Mouse (Mus musculus) splenic B cell, adult 2 months (primary cell): ENCODE measurements around the gene Rfx1.

ENCODE experiments used
- DNase-seq: peaks from one replicate; pipeline ENCODE4 v3.0.0-alpha.2; 2011; ENCODE audit warnings: low read depth, low spot score
- H3K27me3 ChIP-seq: 2 replicates; pipeline ENCODE4 v1.6.1; 2012; ENCODE audit warnings: mild to moderate bottlenecking, low read length, moderate library complexity, mixed read lengths; ENCODE audit not compliant: control insufficient read depth, poor library complexity, insufficient read depth, severe bottlenecking
- H3K36me3 ChIP-seq: 2 replicates; pipeline ENCODE4 v1.6.1; 2012; ENCODE audit warnings: mild to moderate bottlenecking, low read length, moderate library complexity, mixed read lengths; ENCODE audit not compliant: control insufficient read depth, poor library complexity, insufficient read depth, severe bottlenecking

The Rfx1 gene

DNA sequence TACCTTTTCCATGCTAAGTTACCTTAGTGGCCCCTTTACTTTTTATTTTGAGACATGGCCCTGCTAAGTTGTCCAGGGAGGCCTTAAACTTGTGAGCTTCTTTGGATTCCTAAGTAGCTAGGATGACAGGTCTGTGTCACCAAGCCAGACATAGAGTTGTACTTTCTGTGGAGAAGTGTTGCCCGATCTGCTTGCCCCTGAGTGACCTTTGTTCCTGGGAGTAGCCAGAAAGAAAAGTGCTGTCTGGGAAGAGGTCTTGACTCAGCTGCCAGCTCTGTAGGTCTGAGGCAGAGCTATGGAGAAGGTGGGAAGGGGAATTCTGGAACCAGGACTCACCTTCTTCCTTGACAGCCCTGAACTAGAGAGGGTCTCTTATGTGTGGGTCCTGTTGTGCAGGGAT lies 2.5 kb downstream of the Rfx1 start:
- Histone ChIP-seq H3K27me3 (no peaks in the 10 kb centered on the region), H3K36me3 (no peaks in the 10 kb centered on the region)
- DNase-seq, result no peak

DNA sequence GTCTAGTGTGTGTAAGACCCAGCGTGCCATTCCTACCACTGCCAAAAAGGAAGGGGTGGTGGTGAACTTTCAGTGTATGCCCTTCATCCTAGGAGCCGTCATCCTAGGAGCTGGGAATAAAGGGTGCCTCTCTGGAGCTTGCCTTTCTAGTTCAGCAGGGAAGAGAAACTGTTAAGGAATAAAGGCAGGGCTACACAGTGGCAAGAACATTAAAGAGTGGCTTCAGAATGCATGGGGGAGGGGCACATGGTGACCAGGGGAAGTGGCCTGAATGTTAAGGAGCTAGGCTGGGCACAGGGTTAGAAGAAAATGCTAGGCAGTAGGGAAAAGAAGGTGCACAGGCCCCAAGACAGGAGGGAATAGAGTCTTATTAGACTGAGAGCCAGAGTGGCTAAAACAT lies 3.1 kb downstream of the Rfx1 start:
- DNase-seq, result no peak
- Histone ChIP-seq H3K27me3 (no peaks in the 10 kb centered on the region), H3K36me3 (no peaks in the 10 kb centered on the region)

DNA sequence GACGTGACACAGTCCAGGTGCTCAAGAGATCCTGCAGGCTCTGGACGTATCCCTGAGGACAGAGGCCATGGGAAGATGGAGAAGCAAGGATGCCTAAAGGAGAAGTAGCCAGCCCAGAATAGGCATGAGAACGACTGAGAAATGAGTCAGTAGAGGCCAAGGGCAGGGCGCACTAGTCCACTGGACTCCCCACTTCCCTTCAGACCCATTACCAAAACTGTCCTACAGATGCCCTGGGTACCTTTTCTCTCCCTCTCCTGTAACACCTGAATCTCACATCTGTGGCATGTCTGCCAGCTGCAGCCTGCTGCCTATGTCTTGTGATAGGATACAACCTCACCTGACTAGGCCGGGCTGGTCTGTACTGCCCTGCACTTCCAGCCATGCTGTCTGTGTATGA lies 3.6 kb downstream of the Rfx1 start:
- no peaks in the 10 kb centered on the region for H3K36me3 ChIP-seq
- H3K27me3 ChIP-seq, result no peaks in the 10 kb centered on the region
- no peak for DNase-seq

DNA sequence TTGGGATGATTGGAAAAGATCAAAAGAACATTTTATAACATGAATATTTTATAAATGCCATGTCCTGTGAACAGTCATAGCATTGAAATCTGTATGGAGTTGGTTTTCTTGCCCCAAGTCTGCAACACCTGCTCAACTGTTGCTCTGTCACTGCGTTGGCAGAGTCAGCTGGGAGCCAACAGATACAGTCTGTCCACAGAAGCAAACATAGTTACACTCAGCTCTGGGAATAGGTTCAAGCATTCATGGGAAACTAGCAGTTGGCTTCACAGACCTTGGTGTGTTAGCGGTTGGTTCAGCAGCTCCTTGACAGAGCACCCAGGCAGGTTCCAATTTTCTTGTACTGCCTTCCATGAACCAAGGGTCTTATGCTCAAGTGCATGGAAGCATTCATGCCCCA lies 4.0 kb downstream of the Rfx1 start:
- DNase-seq, result no peak
- Histone ChIP-seq H3K27me3 (no peaks in the 10 kb centered on the region), H3K36me3 (no peaks in the 10 kb centered on the region)

DNA sequence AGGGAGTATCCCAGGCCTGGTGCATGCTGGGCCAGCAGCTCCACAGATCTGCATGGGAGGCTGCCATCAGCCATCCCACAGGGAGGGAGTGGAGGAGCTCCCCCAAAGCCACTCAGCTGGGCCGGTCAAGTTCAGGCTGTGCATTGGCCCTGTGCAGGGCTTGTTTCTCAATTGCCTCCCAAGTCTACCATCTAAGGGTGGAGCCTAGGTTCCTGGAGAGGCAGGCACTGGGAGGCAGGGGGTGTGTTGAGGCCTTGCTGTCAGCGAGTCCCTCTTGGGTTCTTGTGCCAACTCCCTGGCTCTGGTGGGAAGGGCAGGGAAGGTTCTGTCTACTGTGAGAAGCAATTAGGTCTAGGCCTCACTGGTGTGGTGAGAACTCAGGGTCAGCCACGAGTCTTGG lies 5.3 kb downstream of the Rfx1 start:
- H3K36me3 ChIP-seq, result no peaks in the 10 kb centered on the region
- DNase-seq, result no peak
- H3K27me3 ChIP-seq, result no peaks in the 10 kb centered on the region

DNA sequence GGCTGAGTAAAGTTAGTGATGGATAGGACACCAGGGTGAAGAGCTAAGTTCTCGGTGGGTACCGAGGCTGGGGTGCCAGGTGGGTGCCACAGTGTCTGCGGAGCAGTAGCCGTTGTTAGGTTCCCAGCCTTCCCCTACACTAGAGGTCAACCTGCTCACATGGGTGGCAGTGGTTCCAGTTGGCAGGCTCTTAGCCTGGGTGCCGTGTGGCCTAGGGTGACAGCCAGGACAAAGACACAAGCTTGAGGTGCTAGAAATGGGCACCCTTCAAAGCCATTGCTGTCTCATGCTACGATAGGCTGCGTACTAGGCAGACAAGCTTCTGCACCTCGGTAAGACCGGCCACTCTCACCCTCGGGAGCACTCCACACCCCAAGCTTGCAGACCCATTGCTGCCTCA lies 5.7 kb downstream of the Rfx1 start:
- Histone ChIP-seq H3K36me3 (no peaks in the 10 kb centered on the region), H3K27me3 (no peaks in the 10 kb centered on the region)
- no peak for DNase-seq

DNA sequence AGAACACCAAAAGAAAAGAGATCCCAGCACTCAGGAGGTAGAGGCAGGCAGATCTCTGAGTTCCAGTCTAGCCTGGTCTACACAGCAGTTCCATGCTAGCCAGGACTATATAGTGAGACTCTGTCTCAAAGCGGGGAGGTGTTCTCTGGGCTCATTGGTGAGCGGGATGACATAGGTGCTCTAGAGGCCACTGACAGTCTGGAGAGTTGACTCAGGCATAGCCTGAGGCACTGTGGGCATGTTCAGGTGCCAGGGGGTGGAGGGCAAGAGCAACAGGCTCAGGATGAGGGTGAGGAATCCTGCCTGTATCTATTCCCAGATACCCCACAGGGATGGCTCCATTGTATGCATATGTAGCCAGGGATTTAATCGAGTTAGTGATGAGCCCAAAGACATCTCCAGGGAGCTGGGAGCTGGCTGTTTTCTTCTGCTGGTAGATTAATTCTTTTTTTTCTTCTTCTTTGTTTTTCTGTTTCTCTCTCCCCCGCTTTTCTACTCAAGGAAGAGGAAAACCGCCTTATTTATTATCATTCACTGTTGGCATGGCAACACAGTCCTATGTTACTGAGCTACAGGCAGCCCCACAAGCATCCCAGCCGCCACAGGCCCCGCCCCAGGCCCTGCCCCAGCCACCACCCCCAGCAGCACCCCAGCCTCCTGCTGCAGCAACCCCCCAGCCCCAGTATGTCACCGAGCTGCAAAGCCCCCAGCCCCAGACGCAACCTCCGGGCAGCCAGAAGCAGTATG lies 6.8 kb downstream of the Rfx1 start:
- no peak for DNase-seq
- no peaks in the 10 kb centered on the region for H3K27me3 ChIP-seq
- no peaks in the 10 kb centered on the region for H3K36me3 ChIP-seq

DNA sequence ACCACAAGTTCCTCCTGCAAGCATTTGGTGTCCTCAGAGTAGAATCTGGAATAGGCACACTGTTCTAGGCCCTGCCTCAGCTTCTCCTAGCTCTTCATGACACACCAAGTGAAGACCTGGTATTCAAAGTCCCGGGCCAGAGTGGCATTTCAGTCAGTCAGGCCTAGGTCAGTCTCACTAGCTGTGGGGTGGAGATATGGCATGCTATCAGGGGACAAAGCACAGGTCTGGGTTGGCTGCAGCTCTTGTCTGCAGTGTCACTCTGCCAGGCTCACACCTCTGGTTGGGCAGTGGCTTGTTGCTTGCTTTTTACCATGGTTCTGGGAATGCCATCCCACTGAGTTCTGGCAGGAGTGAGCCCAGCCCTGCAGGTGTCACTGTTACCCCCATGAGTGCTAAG lies 9.8 kb downstream of the Rfx1 start:
- Histone ChIP-seq H3K27me3 (no peaks in the 10 kb centered on the region), H3K36me3 (no peaks in the 10 kb centered on the region)
- no peak for DNase-seq

DNA sequence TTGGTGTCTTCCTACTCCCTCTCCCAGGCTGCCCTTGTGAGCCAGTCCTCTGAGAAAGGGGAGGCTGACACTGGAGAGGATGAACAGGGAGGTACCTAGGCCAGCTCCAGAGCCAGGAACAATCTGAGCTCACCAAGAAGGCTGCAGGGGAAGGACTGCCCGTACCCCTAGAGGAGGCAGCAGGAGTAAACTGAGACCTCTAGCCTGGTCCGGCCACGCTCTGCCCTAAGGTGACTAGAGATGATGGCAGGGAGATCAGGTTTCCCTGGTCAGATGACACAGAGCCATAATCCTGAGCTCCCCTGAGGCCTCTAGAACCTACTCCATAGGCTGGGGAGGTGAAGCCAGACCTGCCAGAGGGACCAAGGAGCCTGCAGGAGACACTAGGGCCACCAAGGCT lies 10.2 kb downstream of the Rfx1 start:
- DNase-seq, result no peak
- H3K27me3 ChIP-seq, result no peaks in the 10 kb centered on the region

DNA sequence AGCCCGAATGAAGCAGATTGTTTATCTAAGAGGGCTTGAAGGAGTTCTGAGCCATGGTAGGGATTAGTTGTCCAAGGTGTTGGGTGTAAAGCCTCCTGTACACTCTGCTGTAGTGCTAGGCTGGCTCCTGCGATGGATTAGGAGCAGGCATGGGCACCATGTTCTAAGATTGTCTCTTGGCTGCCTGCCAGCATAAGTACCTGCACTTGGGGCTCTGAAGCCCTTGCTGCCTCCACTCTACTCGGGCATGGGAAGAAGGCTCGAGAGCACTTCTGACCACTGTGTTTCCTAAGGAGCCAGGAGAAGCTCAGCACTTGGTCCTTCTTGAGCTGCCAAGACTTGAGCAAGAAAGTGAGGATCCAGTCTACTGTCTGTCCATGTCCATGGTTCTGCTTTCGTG lies 12.6 kb downstream of the Rfx1 start:
- H3K27me3 ChIP-seq, result no peaks in the 10 kb centered on the region
- DNase-seq, result no peak
- H3K36me3 ChIP-seq, result 0 out of 2 replicates have a peak, but pooled peaks cover 2% of the 10 kb centered on the region

More for the DNA sequence above, 10.2 kb downstream of the Rfx1 start:
- H3K36me3 ChIP-seq, result no peaks in the 10 kb centered on the region

DNA sequence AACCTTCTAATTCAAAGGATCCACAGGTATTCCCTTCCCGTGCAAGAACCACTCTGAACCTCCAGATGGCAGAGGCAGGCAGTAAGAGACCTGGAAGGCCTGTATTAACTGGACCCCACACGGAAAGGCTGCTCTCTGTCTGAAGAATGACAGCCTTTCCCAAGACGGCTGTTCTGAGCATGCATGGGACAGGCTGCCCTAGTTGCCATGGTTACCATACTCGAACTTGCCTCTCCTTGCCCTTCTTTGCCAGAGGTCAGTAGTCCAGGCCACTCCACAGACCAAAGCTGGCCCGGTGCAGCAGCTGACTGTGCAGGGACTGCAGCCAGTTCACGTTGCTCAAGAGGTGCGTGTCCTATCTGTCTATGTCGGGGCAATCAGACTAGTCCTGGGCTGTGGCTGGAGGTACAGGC lies 17.2 kb downstream of the Rfx1 start:
- no peaks in the 10 kb centered on the region for H3K27me3 ChIP-seq
- H3K36me3 ChIP-seq, result peaks cover 2% of the 10 kb centered on the region; the same call in 1 of the 2 replicates
- no peak for DNase-seq

DNA sequence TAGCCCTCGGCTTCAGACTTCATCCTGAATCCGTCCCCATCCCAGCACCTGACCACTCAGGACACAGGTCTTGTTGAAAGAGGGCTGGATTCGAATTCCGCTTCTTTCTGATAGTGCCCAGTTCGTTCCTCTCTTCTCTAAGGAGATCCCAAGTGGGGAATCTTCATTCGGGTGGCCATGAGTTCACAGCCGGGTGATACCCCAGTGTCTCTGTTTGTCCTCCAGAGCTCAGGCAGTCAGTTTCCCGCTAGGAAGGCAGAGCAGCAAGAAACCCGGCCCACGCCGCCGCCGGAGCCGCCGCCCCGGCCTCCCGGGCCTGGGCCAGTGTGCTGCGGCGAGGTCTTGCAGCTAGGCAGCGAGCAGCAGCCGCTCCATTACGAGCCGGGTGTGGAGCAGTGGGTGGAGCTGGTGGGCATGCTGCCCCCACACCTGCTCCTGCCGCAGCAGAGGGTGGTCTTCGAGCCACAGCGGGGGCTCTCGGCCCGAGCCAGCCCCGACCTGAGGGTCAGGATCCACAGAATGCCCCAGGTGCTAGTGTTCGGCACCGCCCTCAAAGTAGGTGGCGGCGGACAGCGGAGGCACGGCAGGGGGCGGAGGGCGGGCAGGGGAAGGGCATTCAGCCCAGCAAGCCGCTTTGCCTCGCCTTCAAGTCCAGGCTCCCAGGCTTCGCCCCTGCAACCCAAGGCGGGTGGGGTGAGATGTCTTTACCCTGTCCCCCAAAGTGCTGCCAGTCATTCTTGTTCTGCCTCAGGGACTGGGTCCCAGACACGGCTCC lies 17.9 kb downstream of the Rfx1 start:
- Histone ChIP-seq H3K36me3 (peaks cover 2% of the 10 kb centered on the region; the same call in 1 of the 2 replicates), H3K27me3 (no peaks in the 10 kb centered on the region)
- DNase-seq, result no peak

DNA sequence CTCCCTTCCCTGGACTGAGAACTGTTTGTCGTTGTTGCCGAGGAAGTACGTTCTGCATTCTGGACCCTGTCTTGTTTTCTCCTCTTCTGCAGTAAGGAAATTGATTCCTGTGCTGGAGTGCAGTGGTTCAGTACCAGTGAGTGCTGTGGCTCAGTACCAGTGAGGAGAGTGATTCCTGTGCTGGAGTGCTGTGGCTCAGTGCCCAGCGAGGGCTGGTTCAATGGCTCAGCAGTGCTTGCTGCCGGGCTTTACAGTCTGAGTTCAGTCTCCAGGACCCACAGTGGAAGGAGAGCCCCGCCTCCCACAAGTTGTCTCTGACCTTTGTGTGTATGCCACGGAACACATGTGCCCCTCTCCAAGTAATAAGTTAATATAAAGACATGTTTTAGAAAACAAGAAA lies 20.5 kb downstream of the Rfx1 start:
- Histone ChIP-seq H3K36me3 (peaks cover 2% of the 10 kb centered on the region; the same call in 1 of the 2 replicates), H3K27me3 (no peaks in the 10 kb centered on the region)
- no peak for DNase-seq

DNA sequence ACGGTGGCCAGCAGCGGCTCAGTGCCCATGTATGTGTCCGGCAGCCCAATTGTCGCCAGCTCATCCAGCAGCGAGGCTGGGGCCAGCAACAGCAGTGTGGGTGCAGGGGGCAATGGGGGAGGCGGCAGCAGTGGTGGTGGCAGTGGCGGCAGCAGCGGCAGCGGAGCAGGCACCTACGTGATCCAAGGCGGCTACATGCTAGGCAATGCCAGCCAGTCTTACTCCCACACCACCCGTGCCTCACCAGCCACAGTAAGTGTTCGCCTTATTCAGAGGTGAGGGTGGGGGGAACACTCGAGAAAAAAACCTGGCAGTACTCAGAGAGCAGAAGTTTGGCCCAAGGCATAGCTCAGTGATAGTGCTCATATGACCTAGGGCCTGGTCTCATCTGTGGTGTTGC lies 21.2 kb downstream of the Rfx1 start:
- H3K36me3 ChIP-seq, result no peaks in the 10 kb centered on the region; the same call in none of the 2 replicates
- DNase-seq, result no peak
- H3K27me3 ChIP-seq, result no peaks in the 10 kb centered on the region

DNA sequence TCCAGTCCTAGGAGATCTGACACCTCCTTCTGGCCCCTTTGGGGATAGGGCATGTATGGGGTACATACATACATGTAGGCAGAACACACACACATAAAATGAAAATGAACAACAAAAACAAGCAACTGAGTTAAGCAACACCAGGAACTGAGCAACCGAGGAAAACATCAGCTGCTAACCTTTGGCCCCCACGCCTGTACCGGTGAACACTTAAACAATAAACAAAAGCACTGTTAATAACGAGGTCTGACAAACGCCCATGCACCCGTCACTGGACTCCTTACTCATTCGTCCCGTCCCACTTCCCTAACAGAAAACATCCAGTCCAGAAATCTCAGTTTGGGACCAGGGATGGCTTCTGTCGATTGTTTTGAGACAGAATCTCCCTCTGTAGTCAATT lies 22.6 kb downstream of the Rfx1 start:
- Histone ChIP-seq H3K27me3 (no peaks in the 10 kb centered on the region), H3K36me3 (no peaks in the 10 kb centered on the region; the same call in none of the 2 replicates)
- DNase-seq, result no peak
